Mouse (Mus musculus) gastrocnemius, adult 8-10 months (tissue): ENCODE measurements around the gene 4930572O03Rik. TPM values are rescaled to one million over a fixed set of nuclear protein-coding genes. Genes with fewer than 3 reads are reported as not detected.
"Not testable (repeated sequence)": the region's sequence is repeated elsewhere in the genome, so short reads cannot be mapped to it uniquely, and the experiment has no call there.

Experiments
- DNase-seq, 2 experiments: peaks; one replicate each; pipeline ENCODE4 v3.0.0; 2022; ENCODE audit warnings: low spot score in 2 of 2
- total RNA-seq, 4 experiments: library from RNA; stranded (reverse); gene quantifications; 2 replicates each; pipeline ENCODE4 v1.2.4; 2022

Gene 4930572O03Rik
- total RNA-seq, 4 experiments from 2014 or later: not detected

DNA sequence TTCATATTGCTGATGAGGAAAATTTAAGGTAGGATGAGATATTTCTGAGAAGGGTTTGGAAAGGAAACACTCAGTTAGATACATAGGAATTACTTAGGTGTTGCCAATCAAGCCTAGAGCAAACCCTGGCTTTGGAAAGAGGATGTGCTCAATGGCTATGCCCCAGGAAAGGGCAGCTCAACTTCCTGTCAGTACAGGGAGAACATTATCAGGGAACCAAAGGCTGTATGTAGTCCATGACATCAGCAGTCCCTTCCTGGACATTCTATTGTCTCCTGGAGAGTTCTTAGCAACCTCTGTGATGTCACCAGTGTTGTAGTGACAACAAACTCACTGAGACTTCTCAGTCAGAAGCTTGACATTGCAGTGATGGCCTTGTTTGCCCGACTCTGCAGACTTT is 38.1 kb downstream of the 4930572O03Rik start, which contains the start of gene Speer4d:
TSS of gene Speer4d (plus strand) at position 301 of the 400 bp plus-strand sequence.
- DNase-seq: not testable (repeated sequence)

- DNase-seq: not testable (repeated sequence)
Measured at GRCm38 (mm10) chr5:15616195-15616594, 40.7 kb downstream of the 4930572O03Rik start.

- not testable (repeated sequence) for DNase-seq
Measured at GRCm38 (mm10) chr5:15610695-15611094, 46.2 kb downstream of the 4930572O03Rik start.

- peak; percentile 9 to 12 for DNase-seq
Measured at GRCm38 (mm10) chr5:15606677-15607076, 50.2 kb downstream of the 4930572O03Rik start.

DNA sequence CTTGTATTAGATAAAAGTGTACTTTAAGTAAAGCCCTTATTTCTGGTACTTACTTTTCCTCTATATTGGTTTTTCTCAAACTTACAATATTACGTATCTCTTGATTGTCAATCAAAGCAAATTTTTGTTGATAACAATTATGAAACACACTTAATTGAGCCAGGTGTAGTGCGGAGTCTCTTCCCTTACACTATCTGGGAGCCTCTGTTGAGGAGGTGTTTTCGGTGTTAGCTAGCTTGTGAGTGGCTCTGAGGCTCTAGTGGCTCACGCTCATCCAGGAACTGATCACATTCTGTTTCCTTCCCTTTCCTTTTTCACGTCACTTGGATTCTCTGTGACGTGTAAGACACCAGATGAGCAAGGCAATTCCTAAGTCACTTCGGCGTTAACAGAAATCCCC is 53.3 kb downstream of the 4930572O03Rik start:
- DNase-seq: not testable (repeated sequence)

DNA sequence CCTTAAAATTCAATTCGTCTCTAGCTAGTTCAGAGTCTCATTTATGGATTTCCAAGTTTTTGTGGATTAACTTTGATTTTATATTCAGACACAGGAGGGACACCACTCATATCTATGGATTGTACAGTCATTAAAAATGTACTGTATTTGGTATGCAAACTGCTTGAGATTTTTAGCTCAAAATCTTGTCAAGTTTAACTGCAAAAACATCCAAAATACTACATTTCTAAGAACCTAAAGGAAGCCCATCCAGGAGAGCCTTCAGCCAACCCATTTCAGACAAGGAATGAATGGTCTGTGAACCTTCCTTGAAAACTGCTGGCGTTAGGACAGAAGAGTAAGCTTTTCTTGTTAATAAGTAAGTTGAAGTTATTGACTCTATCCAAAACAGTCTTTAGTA is 53.9 kb downstream of the 4930572O03Rik start:
- DNase-seq: not testable (repeated sequence)

DNA sequence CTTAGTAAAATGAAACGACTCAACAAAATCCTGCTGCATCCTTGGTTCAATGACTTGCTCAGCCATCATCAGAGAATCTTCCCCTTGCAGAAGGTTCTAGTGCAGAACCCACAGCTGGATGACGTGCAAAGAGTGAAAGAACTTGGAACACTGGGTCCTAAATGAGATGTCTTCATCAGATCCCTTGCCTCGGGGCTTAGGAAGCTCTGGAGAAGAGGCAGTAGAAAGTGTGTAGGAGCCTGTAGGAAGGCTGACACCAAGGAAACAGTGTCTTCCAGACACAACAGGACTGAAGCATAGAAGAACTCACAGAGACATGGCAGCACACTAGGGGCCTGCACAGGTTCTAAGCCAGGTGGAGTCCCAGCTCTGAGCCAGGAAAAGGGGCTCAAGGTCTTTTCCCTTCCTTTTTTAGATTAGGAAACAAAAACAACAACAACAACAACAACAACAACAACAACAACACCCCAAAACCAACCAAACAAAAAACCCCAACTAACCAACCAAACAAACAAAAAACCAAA is 54.4 kb downstream of the 4930572O03Rik start:
- not testable (repeated sequence) for DNase-seq

Other genes starting within 250 kb of the 4930572O03Rik start
- not detected for gene Gm21149, start 180.5 kb downstream of the 4930572O03Rik start, total RNA-seq
- not detected for gene Gm21190, start 127.8 kb downstream of the 4930572O03Rik start, total RNA-seq
- not detected for gene Gm21083, start 79.7 kb downstream of the 4930572O03Rik start, total RNA-seq
- not detected for gene Speer4d, start 38.0 kb downstream of the 4930572O03Rik start, total RNA-seq
- not detected for gene Speer4c, start 57.2 kb upstream of the 4930572O03Rik start, total RNA-seq